Mouse (Mus musculus) bone marrow, adult 2 months (tissue): ENCODE measurements around the gene Nell2. TPM values are rescaled to one million over a fixed set of nuclear protein-coding genes. Genes with fewer than 3 reads are reported as not detected.

Experiments used
- H3K27ac ChIP-seq: fragments of 200-500 bp; 2 replicates; pipeline ENCODE4 v1.5.1; 2012; ENCODE audit warnings: low read depth, mild to moderate bottlenecking, control low read depth, inconsistent platforms, low read length; ENCODE audit not compliant: control insufficient read depth, poor library complexity, insufficient read depth
- H3K4me1 ChIP-seq: fragments of 200-500 bp; 2 replicates; pipeline ENCODE4 v1.6.1; 2011; ENCODE audit warnings: low read length; ENCODE audit not compliant: control insufficient read depth, insufficient read depth
- H3K4me3 ChIP-seq: fragments of 200-500 bp; replicated peaks from 2 replicates; pipeline ENCODE3; 2011; ENCODE audit warnings: mild to moderate bottlenecking, low read depth, low read length, control low read depth; ENCODE audit not compliant: control insufficient read depth
- CTCF ChIP-seq: fragments of 200-500 bp; IDR thresholded peaks from 2 replicates; pipeline ENCODE4 v1.5.1; 2011; ENCODE audit warnings: low read length, control low read depth; ENCODE audit not compliant: control insufficient read depth, insufficient read depth
- POLR2A ChIP-seq: fragments of 200-500 bp; IDR thresholded peaks from 2 replicates; pipeline ENCODE4 v1.6.1; 2011; ENCODE audit warnings: low read depth, mild to moderate bottlenecking, control low read depth, low read length, borderline replicate concordance; ENCODE audit not compliant: control insufficient read depth
- whole genome bisulfite sequencing: fragments of 180-500 bp; shearing (Covaris S2); methylation state at CpG from one replicate; pipeline ENCODE4 v1.1.7; 2018; 5-methylcytosine and 5-hydroxymethylcytosine counted together
- polyA plus RNA-seq: library from polyadenylated mRNA; stranded (reverse); fragments of >200 nt; gene quantifications from 2 replicates; pipeline ENCODE4 v1.2.4, GENCODE M21; 2011; ENCODE audit warnings: low replicate concordance; ENCODE audit not compliant: missing spikeins, insufficient read depth, insufficient read length

Gene Nell2
- polyA plus RNA-seq, 1 experiment: not detected

GRCm38 (mm10) chr15:95334323-95335296 lies 193.7 kb downstream of the Nell2 start:
- Histone ChIP-seq H3K4me1 (no peaks in the 10 kb centered on the region), H3K4me3 (no peak overlapping the region), H3K27ac (no peak overlapping the region)
- TF ChIP-seq CTCF: no peak
- TF ChIP-seq POLR2A: no peak
- 74% methylated on average over 11 of the region's 11 CpGs for WGBS

- no peak overlapping the region for H3K4me3 ChIP-seq
- TF ChIP-seq POLR2A (no peak), CTCF (no peak)
- H3K27ac ChIP-seq: no peak overlapping the region
- WGBS: 59% methylated on average over 4 of the region's 4 CpGs
- H3K4me1 ChIP-seq: no peaks in the 10 kb centered on the region
Measured at GRCm38 (mm10) chr15:95333229-95333628, 195.1 kb downstream of the Nell2 start.

- TF ChIP-seq POLR2A (no peak), CTCF (no peak)
- WGBS: 53% methylated on average over 2 of the region's 2 CpGs
Measured at GRCm38 (mm10) chr15:95330926-95331325, 197.4 kb downstream of the Nell2 start.

GRCm38 (mm10) chr15:95322744-95323143 lies 205.6 kb downstream of the Nell2 start:
- Histone ChIP-seq H3K27ac (no peak overlapping the region), H3K4me1 (no peaks in the 10 kb centered on the region), H3K4me3 (no peak overlapping the region)
- WGBS: 87% methylated on average over 2 of the region's 2 CpGs
- TF ChIP-seq CTCF (no peak), POLR2A (no peak)

More at GRCm38 (mm10) chr15:95330926-95331325, 197.4 kb downstream of the Nell2 start:
- Histone ChIP-seq H3K4me3 (no peak overlapping the region), H3K4me1 (no peaks in the 10 kb centered on the region), H3K27ac (no peak overlapping the region)

GRCm38 (mm10) chr15:95316626-95317025 lies 211.7 kb downstream of the Nell2 start:
- no peak overlapping the region for H3K27ac ChIP-seq
- TF ChIP-seq CTCF: no peak
- TF ChIP-seq POLR2A: no peak
- 52% methylated on average over 4 of the region's 4 CpGs for WGBS
- H3K4me1 ChIP-seq: no peaks in the 10 kb centered on the region
- H3K4me3 ChIP-seq: no peak overlapping the region

- WGBS: 89% methylated on average over 5 of the region's 5 CpGs
- H3K4me3 ChIP-seq: no peak overlapping the region
- no peaks in the 10 kb centered on the region for H3K4me1 ChIP-seq
- no peak for TF ChIP-seq CTCF
- no peak for TF ChIP-seq POLR2A
- no peak overlapping the region for H3K27ac ChIP-seq
Measured at GRCm38 (mm10) chr15:95314808-95315145, 213.6 kb downstream of the Nell2 start.

- no peaks in the 10 kb centered on the region for H3K4me1 ChIP-seq
- H3K27ac ChIP-seq: no peak overlapping the region
- 67% methylated on average over 16 of the region's 16 CpGs for WGBS
- H3K4me3 ChIP-seq: no peak overlapping the region
- TF ChIP-seq POLR2A (no peak), CTCF (no peak)
Measured at GRCm38 (mm10) chr15:95314121-95314807, 214.1 kb downstream of the Nell2 start.

GRCm38 (mm10) chr15:95313286-95313685 lies 215.1 kb downstream of the Nell2 start:
- H3K27ac ChIP-seq: no peak overlapping the region
- 71% methylated on average over 5 of the region's 5 CpGs for WGBS
- no peaks in the 10 kb centered on the region for H3K4me1 ChIP-seq
- H3K4me3 ChIP-seq: no peak overlapping the region
- TF ChIP-seq CTCF (no peak), POLR2A (no peak)

- WGBS: 80% methylated on average over 8 of the region's 8 CpGs
- no peak for TF ChIP-seq POLR2A
- TF ChIP-seq CTCF: no peak
- Histone ChIP-seq H3K4me3 (no peak overlapping the region), H3K27ac (no peak overlapping the region), H3K4me1 (no peaks in the 10 kb centered on the region)
Measured at GRCm38 (mm10) chr15:95304102-95304501, 224.3 kb downstream of the Nell2 start.
